Mouse (Mus musculus) myocyte (in vitro differentiated cells): ENCODE results near the gene Znrf1. TPM values are rescaled to one million over a fixed set of nuclear protein-coding genes. Genes with fewer than 3 reads are reported as not detected.
"Not testable (repeated sequence)": the region's sequence is repeated elsewhere in the genome, so short reads cannot be mapped to it uniquely, and the experiment has no call there.

Experiments
- H3K27me3 ChIP-seq: one replicate; pipeline ENCODE4 v1.6.1; 2011; ENCODE audit not compliant: control insufficient read depth, insufficient read depth, insufficient read length
- H3K36me3 ChIP-seq: one replicate; pipeline ENCODE4 v1.6.1; 2011; ENCODE audit not compliant: control insufficient read depth, insufficient read depth
- H3K4me2 ChIP-seq: one replicate; pipeline ENCODE4 v1.6.1; 2011; ENCODE audit warnings: low read depth, control low read depth
- H3K4me3 ChIP-seq: one replicate; pipeline ENCODE4 v1.5.1; 2011; ENCODE audit warnings: mild to moderate bottlenecking, control low read depth, moderate library complexity
- H3K79me2 ChIP-seq: one replicate; pipeline ENCODE4 v1.6.1; 2011; ENCODE audit not compliant: control insufficient read depth, insufficient read depth
- H3ac ChIP-seq: one replicate; pipeline ENCODE4 v1.6.1; 2011; ENCODE audit not compliant: control insufficient read depth, insufficient read length
- CEBPB ChIP-seq: IDR thresholded peaks from 2 replicates; pipeline ENCODE4 v1.6.1; 2011; ENCODE audit warnings: mild to moderate bottlenecking, moderate library complexity; ENCODE audit not compliant: poor library complexity, insufficient read depth, severe bottlenecking
- E2F4 ChIP-seq: IDR thresholded peaks from one replicate; pipeline ENCODE4 v1.6.1; 2011; ENCODE audit warnings: mild to moderate bottlenecking, control low read depth, moderate library complexity; ENCODE audit not compliant: insufficient read depth
- MAX ChIP-seq: IDR thresholded peaks from one replicate; pipeline ENCODE4 v1.6.1; 2011; ENCODE audit warnings: low read depth, mild to moderate bottlenecking, control low read depth
- MYOD1 ChIP-seq, 3 experiments: IDR thresholded peaks; one replicate each; pipeline ENCODE4 v1.6.1; 2011; ENCODE audit warnings: control low read depth in 2 of 3, low read depth in 2 of 3, mild to moderate bottlenecking in 2 of 3, moderate library complexity in 1 of 3; ENCODE audit not compliant: insufficient read length in 2 of 3, control insufficient read depth in 1 of 3
- MYOG ChIP-seq, 3 experiments: IDR thresholded peaks; one replicate each; pipeline ENCODE4 v1.6.1; 2011; ENCODE audit warnings: control low read depth in 2 of 3, low read depth in 2 of 3, mild to moderate bottlenecking in 2 of 3; ENCODE audit not compliant: insufficient read length in 2 of 3, control insufficient read depth in 1 of 3, insufficient read depth in 1 of 3
- POLR2A ChIP-seq: IDR thresholded peaks from one replicate; pipeline ENCODE4 v1.6.1; 2011; ENCODE audit warnings: low read depth, mild to moderate bottlenecking, control low read depth, moderate library complexity; ENCODE audit not compliant: insufficient read length
- POLR2AphosphoS2 ChIP-seq: IDR thresholded peaks from one replicate; pipeline ENCODE4 v1.6.1; 2011; ENCODE audit warnings: low read depth, control low read depth; ENCODE audit not compliant: insufficient read length
- REST ChIP-seq: IDR thresholded peaks from one replicate; pipeline ENCODE4 v1.6.1; 2011; ENCODE audit warnings: mild to moderate bottlenecking, control low read depth, moderate library complexity; ENCODE audit not compliant: insufficient read depth, insufficient read length
- SRF ChIP-seq: IDR thresholded peaks from one replicate; pipeline ENCODE4 v1.6.1; 2011; ENCODE audit warnings: low read depth; ENCODE audit not compliant: control insufficient read depth, insufficient read length
- TCF12 ChIP-seq: IDR thresholded peaks from one replicate; pipeline ENCODE4 v1.6.1; 2011; ENCODE audit warnings: mild to moderate bottlenecking, control low read depth; ENCODE audit not compliant: poor library complexity, insufficient read depth, severe bottlenecking
- TCF3 ChIP-seq: IDR thresholded peaks from one replicate; pipeline ENCODE4 v1.6.1; 2011; ENCODE audit warnings: low read depth, control low read depth; ENCODE audit not compliant: insufficient read length
- USF1 ChIP-seq: IDR thresholded peaks from one replicate; pipeline ENCODE4 v1.6.1; 2011; ENCODE audit warnings: low read depth, mild to moderate bottlenecking, control low read depth, moderate library complexity
- polyA plus RNA-seq: library from polyadenylated mRNA; unstranded; fragments of >200 nt; fragmentation: generic; extraction: Trizol; gene quantifications from one replicate; pipeline ENCODE4 v1.2.1, GENCODE M21; 2012; ENCODE audit warnings: missing spikeins

The Znrf1 gene
- polyA plus RNA-seq, 1 experiment = 39.2 TPM

- no peak for TF ChIP-seq USF1
- no peak for TF ChIP-seq CEBPB
- TF ChIP-seq POLR2AphosphoS2 = no peak
- no peak for TF ChIP-seq MAX
- no peak for TF ChIP-seq E2F4
- TF ChIP-seq MYOG (IDR thresholded peaks at IDR 0.05; ENCODE audit: control insufficient read depth in 1 of 3, insufficient read depth in 1 of 3, insufficient read length in 2 of 3, low read depth in 2 of 3) = no peak
- TF ChIP-seq MYOD1 (IDR thresholded peaks at IDR 0.05; ENCODE audit: control insufficient read depth in 1 of 3, insufficient read length in 2 of 3, low read depth in 2 of 3) = no peak
- no peak for TF ChIP-seq POLR2A
- TF ChIP-seq TCF12 = no peak
- no peak for TF ChIP-seq SRF
- no peak for TF ChIP-seq TCF3
- TF ChIP-seq REST = no peak
- no peak overlapping the region for H3ac ChIP-seq
- no peak overlapping the region for H3K4me2 ChIP-seq
- H3K79me2 ChIP-seq = no peaks in the 10 kb centered on the region
- H3K27me3 ChIP-seq = no peaks in the 10 kb centered on the region
- peaks cover 19% of the 10 kb centered on the region for H3K36me3 ChIP-seq
- no peak overlapping the region for H3K4me3 ChIP-seq
Measured at GRCm38 (mm10) chr8:111493176-111493575, 42.7 kb upstream of the Znrf1 start.

- Histone ChIP-seq H3K79me2 (no peaks in the 10 kb centered on the region), H3K27me3 (no peaks in the 10 kb centered on the region), H3K36me3 (peaks cover 23% of the 10 kb centered on the region), H3K4me3 (no peak overlapping the region), H3ac (no peak overlapping the region), H3K4me2 (no peak overlapping the region)
- no peak for TF ChIP-seq SRF
- no peak for TF ChIP-seq MYOD1 (IDR thresholded peaks at IDR 0.05; ENCODE audit: control insufficient read depth in 1 of 3, insufficient read length in 2 of 3, low read depth in 2 of 3)
- TF ChIP-seq POLR2A = no peak
- TF ChIP-seq POLR2AphosphoS2 = no peak
- no peak for TF ChIP-seq MYOG (IDR thresholded peaks at IDR 0.05; ENCODE audit: control insufficient read depth in 1 of 3, insufficient read depth in 1 of 3, insufficient read length in 2 of 3, low read depth in 2 of 3)
- TF ChIP-seq TCF3 = no peak
- TF ChIP-seq REST = no peak
- no peak for TF ChIP-seq E2F4
- no peak for TF ChIP-seq MAX
- TF ChIP-seq USF1 = no peak
- no peak for TF ChIP-seq TCF12
- no peak for TF ChIP-seq CEBPB
Measured at GRCm38 (mm10) chr8:111496326-111496725, 39.6 kb upstream of the Znrf1 start.

- H3K36me3 ChIP-seq = peaks cover 25% of the 10 kb centered on the region
- H3ac ChIP-seq = not testable (repeated sequence)
Measured at GRCm38 (mm10) chr8:111498249-111498648, 37.6 kb upstream of the Znrf1 start.

GRCm38 (mm10) chr8:111501724-111502464, 34.0 kb upstream of the Znrf1 start:
- no peaks in the 10 kb centered on the region for H3K27me3 ChIP-seq
- no peak overlapping the region for H3K4me2 ChIP-seq
- H3K36me3 ChIP-seq = peaks cover 21% of the 10 kb centered on the region
- TF ChIP-seq E2F4 (no peak), MYOD1 (IDR thresholded peaks at IDR 0.05; ENCODE audit: control insufficient read depth in 1 of 3, insufficient read length in 2 of 3, low read depth in 2 of 3) (no peak), TCF12 (no peak), REST (no peak), SRF (no peak), POLR2AphosphoS2 (no peak), POLR2A (no peak), TCF3 (no peak), MAX (no peak)
- peaks cover 2% of the 10 kb centered on the region for H3K79me2 ChIP-seq
- H3K4me3 ChIP-seq = no peak overlapping the region
- H3ac ChIP-seq = no peak overlapping the region

More at GRCm38 (mm10) chr8:111498249-111498648, 37.6 kb upstream of the Znrf1 start:
- H3K79me2 ChIP-seq, H3K27me3 ChIP-seq, H3K4me2 ChIP-seq, H3K4me3 ChIP-seq: not testable (repeated sequence)

GRCm38 (mm10) chr8:111508566-111508965, 27.3 kb upstream of the Znrf1 start:
- Histone ChIP-seq H3K27me3 (no peaks in the 10 kb centered on the region), H3K4me3 (no peak overlapping the region), H3ac (no peak overlapping the region), H3K79me2 (peaks cover 26% of the 10 kb centered on the region), H3K36me3 (peaks cover 10% of the 10 kb centered on the region), H3K4me2 (peak overlapping the region; percentile 48)
- TF ChIP-seq POLR2AphosphoS2 = no peak
- no peak for TF ChIP-seq USF1
- TF ChIP-seq MYOD1 (IDR thresholded peaks at IDR 0.05; ENCODE audit: control insufficient read depth in 1 of 3, insufficient read length in 2 of 3, low read depth in 2 of 3) = no peak
- TF ChIP-seq POLR2A = no peak
- TF ChIP-seq CEBPB = no peak
- no peak for TF ChIP-seq TCF3
- no peak for TF ChIP-seq E2F4
- TF ChIP-seq TCF12 = no peak
- TF ChIP-seq REST = no peak
- TF ChIP-seq MYOG (IDR thresholded peaks at IDR 0.05; ENCODE audit: control insufficient read depth in 1 of 3, insufficient read depth in 1 of 3, insufficient read length in 2 of 3, low read depth in 2 of 3) = no peak
- TF ChIP-seq MAX = no peak
- no peak for TF ChIP-seq SRF
